Mouse (Mus musculus): ENCODE data around the gene Mfsd5. TPM values are rescaled to one million over a fixed set of nuclear protein-coding genes. Genes with fewer than 3 reads are reported as not detected.

The Mfsd5 gene
- polyA plus RNA-seq, 1 experiment, result 57.8 TPM

GRCm38 (mm10) chr15:102280623-102281022 is 1.4 kb downstream of the Mfsd5 start:
- Histone ChIP-seq H3K4me3 (ENCODE audit: extremely low read depth, insufficient read depth, insufficient read length) (no peak overlapping the region), H3K4me1 (ENCODE audit: control insufficient read depth, insufficient read depth, insufficient read length) (peaks cover 11% of the 10 kb centered on the region), H3K27ac (ENCODE audit: insufficient read depth, low read length) (no peak overlapping the region), H3K36me3 (ENCODE audit: control insufficient read depth, insufficient read depth, low read length) (peaks cover 4% of the 10 kb centered on the region; the same call in 1 of the 2 replicates), H3K27me3 (ENCODE audit: control insufficient read depth, insufficient read depth, low read length) (no peaks in the 10 kb centered on the region)
- no peak for TF ChIP-seq CTCF (IDR thresholded peaks at IDR 0.05; ENCODE audit: extremely low read depth, insufficient read depth, insufficient read length, insufficient replicate concordance)
- no peak for TF ChIP-seq POLR2A (IDR thresholded peaks at IDR 0.05; ENCODE audit: low read depth, low read length)
- 94% methylated on average over 19 of the region's 19 CpGs for WGBS
- no peak for DNase-seq (ENCODE audit: low read depth in 1 of 2, low spot score in 2 of 2)

GRCm38 (mm10) chr15:102282463-102283292 is 3.4 kb downstream of the Mfsd5 start:
- no peak overlapping the region for H3K4me3 ChIP-seq (ENCODE audit: extremely low read depth, insufficient read depth, insufficient read length)
- H3K27ac ChIP-seq (ENCODE audit: insufficient read depth, low read length), result no peak overlapping the region
- no peak for DNase-seq (ENCODE audit: low read depth in 1 of 2, low spot score in 2 of 2)
- TF ChIP-seq CTCF (IDR thresholded peaks at IDR 0.05; ENCODE audit: extremely low read depth, insufficient read depth, insufficient read length, insufficient replicate concordance) (no peak), POLR2A (IDR thresholded peaks at IDR 0.05; ENCODE audit: low read depth, low read length) (no peak)
- peaks cover 4% of the 10 kb centered on the region; the same call in 1 of the 2 replicates for H3K36me3 ChIP-seq (ENCODE audit: control insufficient read depth, insufficient read depth, low read length)
- no peaks in the 10 kb centered on the region for H3K27me3 ChIP-seq (ENCODE audit: control insufficient read depth, insufficient read depth, low read length)
- WGBS, result 69% methylated on average over 8 of the region's 8 CpGs
- H3K4me1 ChIP-seq (ENCODE audit: control insufficient read depth, insufficient read depth, insufficient read length), result peaks cover 11% of the 10 kb centered on the region

GRCm38 (mm10) chr15:102283648-102284047 is 4.4 kb downstream of the Mfsd5 start:
- Histone ChIP-seq H3K27ac (ENCODE audit: insufficient read depth, low read length) (no peak overlapping the region), H3K4me1 (ENCODE audit: control insufficient read depth, insufficient read depth, insufficient read length) (peaks cover 11% of the 10 kb centered on the region), H3K4me3 (ENCODE audit: extremely low read depth, insufficient read depth, insufficient read length) (no peak overlapping the region), H3K27me3 (ENCODE audit: control insufficient read depth, insufficient read depth, low read length) (no peaks in the 10 kb centered on the region), H3K36me3 (ENCODE audit: control insufficient read depth, insufficient read depth, low read length) (peaks cover 4% of the 10 kb centered on the region; the same call in 1 of the 2 replicates)
- WGBS, result 57% methylated on average over 3 of the region's 3 CpGs
- DNase-seq (ENCODE audit: low read depth in 1 of 2, low spot score in 2 of 2), result no peak
- TF ChIP-seq CTCF (IDR thresholded peaks at IDR 0.05; ENCODE audit: extremely low read depth, insufficient read depth, insufficient read length, insufficient replicate concordance), result no peak
- no peak for TF ChIP-seq POLR2A (IDR thresholded peaks at IDR 0.05; ENCODE audit: low read depth, low read length)

GRCm38 (mm10) chr15:102287395-102287794 is 8.1 kb downstream of the Mfsd5 start:
- peak; percentile 40 to 50 for DNase-seq (ENCODE audit: low read depth in 1 of 2, low spot score in 2 of 2)
- Histone ChIP-seq H3K4me1 (ENCODE audit: control insufficient read depth, insufficient read depth, insufficient read length) (no peaks in the 10 kb centered on the region), H3K27ac (ENCODE audit: insufficient read depth, low read length) (no peak overlapping the region), H3K4me3 (ENCODE audit: extremely low read depth, insufficient read depth, insufficient read length) (no peak overlapping the region), H3K36me3 (ENCODE audit: control insufficient read depth, insufficient read depth, low read length) (no peaks in the 10 kb centered on the region), H3K27me3 (ENCODE audit: control insufficient read depth, insufficient read depth, low read length) (no peaks in the 10 kb centered on the region)
- TF ChIP-seq CTCF (IDR thresholded peaks at IDR 0.05; ENCODE audit: extremely low read depth, insufficient read depth, insufficient read length, insufficient replicate concordance), result no peak
- TF ChIP-seq POLR2A (IDR thresholded peaks at IDR 0.05; ENCODE audit: low read depth, low read length), result no peak

- DNase-seq (ENCODE audit: low read depth in 1 of 2, low spot score in 2 of 2), result peak; percentile 77 to 93
- Histone ChIP-seq H3K4me3 (ENCODE audit: extremely low read depth, insufficient read depth, insufficient read length) (peak within 1 kb of the TSS; percentile 93), H3K36me3 (ENCODE audit: control insufficient read depth, insufficient read depth, low read length) (no peaks in the 10 kb centered on the region), H3K27me3 (ENCODE audit: control insufficient read depth, insufficient read depth, low read length) (no peaks in the 10 kb centered on the region), H3K4me1 (ENCODE audit: control insufficient read depth, insufficient read depth, insufficient read length) (peaks cover 3% of the 10 kb centered on the region; the same call in 1 of the 2 replicates), H3K27ac (ENCODE audit: insufficient read depth, low read length) (no peak within 1 kb of the TSS)
- 5% methylated on average over 25 of the region's 25 CpGs for WGBS
- no peak for TF ChIP-seq CTCF (IDR thresholded peaks at IDR 0.05; ENCODE audit: extremely low read depth, insufficient read depth, insufficient read length, insufficient replicate concordance)
- TF ChIP-seq POLR2A (IDR thresholded peaks at IDR 0.05; ENCODE audit: low read depth, low read length), result peak; percentile 14; the same call in 1 of the 2 replicates
Measured at GRCm38 (mm10) chr15:102295633-102296367, 16.5 kb downstream of the Mfsd5 start, which contains the start of gene Espl1. Espl1 (plus strand) TSS chr15:102296266.

- peaks cover 3% of the 10 kb centered on the region; the same call in 1 of the 2 replicates for H3K4me1 ChIP-seq (ENCODE audit: control insufficient read depth, insufficient read depth, insufficient read length)
- no peaks in the 10 kb centered on the region for H3K36me3 ChIP-seq (ENCODE audit: control insufficient read depth, insufficient read depth, low read length)
- no peaks in the 10 kb centered on the region for H3K27me3 ChIP-seq (ENCODE audit: control insufficient read depth, insufficient read depth, low read length)
- WGBS, result 6% methylated on average over 24 of the region's 24 CpGs
- H3K4me3 ChIP-seq (ENCODE audit: extremely low read depth, insufficient read depth, insufficient read length), result peak overlapping the region; percentile 93
- TF ChIP-seq CTCF (IDR thresholded peaks at IDR 0.05; ENCODE audit: extremely low read depth, insufficient read depth, insufficient read length, insufficient replicate concordance), result no peak
- no peak for TF ChIP-seq POLR2A (IDR thresholded peaks at IDR 0.05; ENCODE audit: low read depth, low read length)
- H3K27ac ChIP-seq (ENCODE audit: insufficient read depth, low read length), result no peak overlapping the region
- DNase-seq (ENCODE audit: low read depth in 1 of 2, low spot score in 2 of 2), result no peak
Measured at GRCm38 (mm10) chr15:102296368-102297006, 17.2 kb downstream of the Mfsd5 start.
